Mouse (Mus musculus) heart, adult 2 months (tissue): ENCODE results near the gene Prkcq. TPM values are rescaled to one million over a fixed set of nuclear protein-coding genes. Genes with fewer than 3 reads are reported as not detected.
A peak's percentile ranks its signal among the peaks of the same experiment; 100 is the strongest.

ENCODE experiments used
- DNase-seq, 2 experiments: peaks; one replicate each; pipeline ENCODE4 v3.0.0; 2021
- H3K27ac ChIP-seq: fragments of 200-600 bp; 2 replicates; pipeline ENCODE4 v1.8.1; 2022
- H3K27me3 ChIP-seq: fragments of 200-500 bp; 2 replicates; pipeline ENCODE4 v1.6.1; 2012; ENCODE audit warnings: mild to moderate bottlenecking, low read length, inconsistent platforms, mixed read lengths; ENCODE audit not compliant: control insufficient read depth, insufficient read depth
- H3K36me3 ChIP-seq: fragments of 200-500 bp; 2 replicates; pipeline ENCODE4 v1.6.1; 2012; ENCODE audit warnings: low read length, inconsistent platforms; ENCODE audit not compliant: control insufficient read depth, insufficient read depth
- H3K4me1 ChIP-seq: fragments of 200-500 bp; 2 replicates; pipeline ENCODE4 v1.6.1; 2011; ENCODE audit warnings: low read length; ENCODE audit not compliant: control insufficient read depth, insufficient read depth
- H3K4me3 ChIP-seq: fragments of 200-600 bp; 2 replicates; pipeline ENCODE4 v1.8.1; 2022
- H3K79me2 ChIP-seq: fragments of 200-500 bp; replicated peaks from 2 replicates; pipeline ENCODE4 v1.6.1; 2012; ENCODE audit warnings: mild to moderate bottlenecking, inconsistent platforms, low read length, moderate library complexity, mixed read lengths; ENCODE audit not compliant: control insufficient read depth, insufficient read depth
- H3K9ac ChIP-seq: fragments of 200-500 bp; 2 replicates; pipeline ENCODE4 v1.6.1; 2012; ENCODE audit warnings: low read depth, mild to moderate bottlenecking, control low read depth, inconsistent platforms, low read length, mixed read lengths
- CTCF ChIP-seq: fragments of 200-600 bp; IDR thresholded peaks from 2 replicates; pipeline ENCODE4 v1.8.1; 2022; ENCODE audit warnings: antibody characterized with exemption, mild to moderate bottlenecking, moderate library complexity
- EP300 ChIP-seq: fragments of 200-500 bp; IDR thresholded peaks from 2 replicates; pipeline ENCODE4 v1.6.1; 2011; ENCODE audit warnings: low read depth, low read length, control low read depth; ENCODE audit not compliant: insufficient read depth
- POLR2A ChIP-seq: fragments of 200-500 bp; IDR thresholded peaks from 2 replicates; pipeline ENCODE4 v1.6.1; 2011; ENCODE audit warnings: mild to moderate bottlenecking, low read depth, low read length, control low read depth; ENCODE audit not compliant: insufficient read depth
- WGBS: fragments of 180-500 bp; shearing (Covaris S2); methylation state at CpG from one replicate; pipeline ENCODE4 v1.1.7; 2018; 5-methylcytosine and 5-hydroxymethylcytosine counted together
- intact Hi-C: fragments of 180-260 bp; cut with DNase I; formaldehyde crosslinking; loops from one replicate; pipeline ENCODE4 v1.15.1; 2025
- polyA plus RNA-seq: library from polyadenylated mRNA; depleted of rRNA; stranded (reverse); fragments of >200 nt; gene quantifications from 2 replicates; pipeline ENCODE4 v1.2.3, GENCODE M21; 2012
- total RNA-seq, 2 experiments: library from RNA; stranded (reverse); gene quantifications; 2 replicates each; pipeline ENCODE4 v1.2.3; 2021

The Prkcq gene
- total and polyA plus RNA-seq, 3 experiments = 1.1 to 3.3 (median 2.6) TPM

GRCm38 (mm10) chr2:11265455-11265854, 93.5 kb downstream of the Prkcq start:
- H3K4me1 ChIP-seq = no peaks in the 10 kb centered on the region
- intact Hi-C loops = no loop called here
- no peak overlapping the region for H3K27ac ChIP-seq
- H3K27me3 ChIP-seq = 0 out of 2 replicates have a peak, but pooled peaks cover 1% of the 10 kb centered on the region
- H3K36me3 ChIP-seq = no peaks in the 10 kb centered on the region
- H3K79me2 ChIP-seq = no peaks in the 10 kb centered on the region
- TF ChIP-seq CTCF = no peak
- no peak for DNase-seq
- WGBS = 81% methylated on average over 9 of the region's 9 CpGs
- H3K4me3 ChIP-seq = no peak overlapping the region
- H3K9ac ChIP-seq = no peak overlapping the region

GRCm38 (mm10) chr2:11266294-11266693, 94.4 kb downstream of the Prkcq start:
- peak; percentile 40 for TF ChIP-seq CTCF
- no peak for TF ChIP-seq POLR2A
- Histone ChIP-seq H3K9ac (no peak overlapping the region), H3K27me3 (no peaks in the 10 kb centered on the region), H3K79me2 (no peaks in the 10 kb centered on the region), H3K36me3 (no peaks in the 10 kb centered on the region), H3K4me1 (no peaks in the 10 kb centered on the region), H3K4me3 (no peak overlapping the region), H3K27ac (no peak overlapping the region)
- intact Hi-C loops = no loop called here
- 66% methylated on average over 5 of the region's 5 CpGs for WGBS
- DNase-seq = no peak

GRCm38 (mm10) chr2:11278965-11279364, 107.1 kb downstream of the Prkcq start:
- TF ChIP-seq POLR2A (no peak), CTCF (no peak), EP300 (no peak)

GRCm38 (mm10) chr2:11280247-11280646, 108.3 kb downstream of the Prkcq start:
- Histone ChIP-seq H3K4me1 (no peaks in the 10 kb centered on the region), H3K4me3 (no peak overlapping the region), H3K36me3 (no peaks in the 10 kb centered on the region), H3K27ac (no peak overlapping the region), H3K9ac (no peak overlapping the region), H3K27me3 (no peaks in the 10 kb centered on the region), H3K79me2 (no peaks in the 10 kb centered on the region)
- no peak for DNase-seq
- intact Hi-C loops = no loop called here
- WGBS = 63% methylated on average over 2 of the region's 2 CpGs
- TF ChIP-seq POLR2A (no peak), EP300 (no peak), CTCF (no peak)

More at GRCm38 (mm10) chr2:11278965-11279364, 107.1 kb downstream of the Prkcq start:
- Histone ChIP-seq H3K9ac (no peak overlapping the region), H3K4me1 (no peaks in the 10 kb centered on the region), H3K36me3 (no peaks in the 10 kb centered on the region), H3K27ac (no peak overlapping the region), H3K79me2 (no peaks in the 10 kb centered on the region), H3K4me3 (no peak overlapping the region), H3K27me3 (no peaks in the 10 kb centered on the region)
- WGBS = 67% methylated on average over 7 of the region's 7 CpGs
- intact Hi-C loops = no loop called here
- no peak for DNase-seq

- no peak overlapping the region for H3K4me3 ChIP-seq
- DNase-seq = no peak
- H3K9ac ChIP-seq = no peak overlapping the region
- TF ChIP-seq EP300 (no peak), CTCF (no peak), POLR2A (no peak)
- no peaks in the 10 kb centered on the region for H3K79me2 ChIP-seq
- H3K4me1 ChIP-seq = no peaks in the 10 kb centered on the region
- H3K27ac ChIP-seq = no peak overlapping the region
- intact Hi-C loops = loop anchor here (1.0 to 5.0 kb wide), 2 partner anchors 126 to 175 kb away; no protein-coding TSS in a partner anchor
- H3K36me3 ChIP-seq = no peaks in the 10 kb centered on the region
- WGBS = 73% methylated on average over 18 of the region's 18 CpGs
- H3K27me3 ChIP-seq = no peaks in the 10 kb centered on the region
These were observed 116.1 kb downstream of the Prkcq start for GRCm38 (mm10) chr2:11287834-11288530.

- intact Hi-C loops = loop anchor here (1.0 to 5.0 kb wide), 2 partner anchors 126 to 175 kb away; no protein-coding TSS in a partner anchor
- DNase-seq = peak; percentile 76 to 82
- H3K9ac ChIP-seq = no peak overlapping the region
- TF ChIP-seq CTCF = no peak; the same call in 1 of the 2 replicates
- TF ChIP-seq POLR2A = no peak
- no peak for TF ChIP-seq EP300
- H3K79me2 ChIP-seq = no peaks in the 10 kb centered on the region
- no peak overlapping the region for H3K27ac ChIP-seq
- H3K27me3 ChIP-seq = no peaks in the 10 kb centered on the region
- no peaks in the 10 kb centered on the region for H3K4me1 ChIP-seq
- no peak overlapping the region for H3K4me3 ChIP-seq
- no peaks in the 10 kb centered on the region for H3K36me3 ChIP-seq
- WGBS = 5% methylated on average over 7 of the region's 7 CpGs
These were observed 116.6 kb downstream of the Prkcq start for GRCm38 (mm10) chr2:11288531-11288846.
